10 mouse cellular contexts compared by ENCODE assay signal in genomic region chr15:97498375-97498774, GRCm38 (mm10).
DNase-seq lines count a peak whose midpoint lies in the region; ATAC-seq and TF ChIP-seq lines count a peak whose summit lies in the region.
"Had no signal": no experiment of that assay in that cellular context is flagged by ENCODE, and none has a peak within 500 bp of the region (broad histone marks: within the 10 kb centered on the region; RNA-seq: fewer than 3 reads in every experiment).

No protein-coding gene starts in this region.

- H3K27me3 ChIP-seq in small intestine, adult 2 months (ENCODE audit: control insufficient read depth, insufficient read depth, low read length) = no peaks in the 10 kb centered on the region
- H3K27me3 ChIP-seq in forebrain, embryonic 15.5 days = no peaks in the 10 kb centered on the region

- no peak overlapping the region for H3K9ac ChIP-seq in forebrain, embryonic 15.5 days (replicated peaks)
- H3K9ac ChIP-seq: lung, embryonic 14.5 days had no signal

- WGBS in small intestine, adult 2 months = 92% methylated on average over 3 of the region's 3 CpGs
- 93% methylated on average over 3 of the region's 3 CpGs for WGBS in forebrain, embryonic 15.5 days

- TF ChIP-seq POLR2A in small intestine, adult 2 months (IDR thresholded peaks at IDR 0.05; ENCODE audit: low read depth, low read length) = no peak

- TF ChIP-seq CTCF in small intestine, adult 2 months (IDR thresholded peaks at IDR 0.05; ENCODE audit: extremely low read depth, insufficient read length, insufficient replicate concordance, low read depth, low read length) = peak; percentile 25; the same call in 1 of the 2 replicates

- no peaks in the 10 kb centered on the region for H3K4me1 ChIP-seq in small intestine, adult 2 months (ENCODE audit: control insufficient read depth, insufficient read depth, insufficient read length, low read length)
- H3K4me1 ChIP-seq in forebrain, embryonic 15.5 days = no peaks in the 10 kb centered on the region

- no peak overlapping the region for H3K27ac ChIP-seq in small intestine, adult 2 months (ENCODE audit: insufficient read depth, low read depth, low read length)
- no peak overlapping the region for H3K27ac ChIP-seq in forebrain, embryonic 15.5 days (replicated peaks)

- no peak for ATAC-seq in megakaryocyte-erythroid progenitor cell, adult 5-6 weeks (replicated peaks; ENCODE audit: low FRiP score, low TSS enrichment, poor library complexity, severe bottlenecking)
- no peak for ATAC-seq in forebrain, embryonic 15.5 days (replicated peaks)

- H3K4me2 ChIP-seq in forebrain, embryonic 15.5 days (replicated peaks) = no peak overlapping the region
- H3K4me2 ChIP-seq: lung, embryonic 14.5 days had no signal

- DNase-seq in adrenal gland, postnatal 25 days = peak; percentile 5
- no peak for DNase-seq in adrenal gland, postnatal 10 days
- peak; percentile 41 for DNase-seq in testis, postnatal 10 days (ENCODE audit: low spot score)
- no peak for DNase-seq in testis, postnatal 14 days (ENCODE audit: low spot score)
- DNase-seq in urinary bladder, adult 18-20 months (ENCODE audit: low spot score in 2 of 2) = no peak
- DNase-seq: cerebellum, adult 18-20 months; lung, embryonic 14.5 days had no signal

- no peaks in the 10 kb centered on the region for H3K36me3 ChIP-seq in small intestine, adult 2 months (ENCODE audit: control insufficient read depth, insufficient read depth, low read length)
- H3K36me3 ChIP-seq in forebrain, embryonic 15.5 days = no peaks in the 10 kb centered on the region

- H3K4me3 ChIP-seq in small intestine, adult 2 months (ENCODE audit: low read depth, low read length) = no peak overlapping the region
- H3K4me3 ChIP-seq in forebrain, embryonic 15.5 days = no peak overlapping the region

- H3K9me3 ChIP-seq in forebrain, embryonic 15.5 days = no peaks in the 10 kb centered on the region; the same call in 1 of the 2 replicates

Comparison
In these comparisons a context has a peak if more than half of its experiments do, and no peak if none do; other contexts are left out.
1. DNase-seq: peak in adrenal gland, postnatal 25 days (single experiment) and testis, postnatal 10 days (single experiment); none in adrenal gland, postnatal 10 days (single experiment), testis, postnatal 14 days (single experiment) and urinary bladder, adult 18-20 months (0 of 2).